Mouse (Mus musculus) MEL (cell line): ENCODE results near the gene Zfp593.

Source experiments
- EP300 ChIP-seq, 2 experiments: IDR thresholded peaks; 2 replicates each; pipeline ENCODE4 v1.6.1; 2011; ENCODE audit warnings: improper control_type of control experiment in 2 of 2, low read length in 2 of 2, low read depth in 1 of 2, mild to moderate bottlenecking in 1 of 2
- GATA1 ChIP-seq: IDR thresholded peaks from 2 replicates; pipeline ENCODE4 v1.6.1; 2011; ENCODE audit warnings: low read depth, low read length, improper control_type of control experiment
- MYC ChIP-seq: IDR thresholded peaks from 2 replicates; pipeline ENCODE4 v1.6.1; 2011; ENCODE audit warnings: low read depth, mild to moderate bottlenecking, low read length, improper control_type of control experiment, moderate library complexity
- POLR2A ChIP-seq, 2 experiments: IDR thresholded peaks; 2 replicates each; pipeline ENCODE4 v1.6.1; 2011 to 2012; ENCODE audit warnings: low read length in 2 of 2, mild to moderate bottlenecking in 2 of 2, control low read depth in 1 of 2, improper control_type of control experiment in 1 of 2, low read depth in 1 of 2, moderate library complexity in 1 of 2; ENCODE audit not compliant: control insufficient read depth in 1 of 2, insufficient read depth in 1 of 2, poor library complexity in 1 of 2
- ZC3H11A ChIP-seq: IDR thresholded peaks from 2 replicates; pipeline ENCODE4 v1.6.1; 2012; ENCODE audit warnings: low read depth, mild to moderate bottlenecking, inconsistent platforms, low read length, improper control_type of control experiment
- ZKSCAN1 ChIP-seq: IDR thresholded peaks from 2 replicates; pipeline ENCODE4 v1.6.1; 2012; ENCODE audit warnings: low read depth, mild to moderate bottlenecking, inconsistent platforms, low read length, improper control_type of control experiment, moderate library complexity

GRCm38 (mm10) chr4:134293692-134294163 lies 48.3 kb upstream of the Zfp593 start:
- TF ChIP-seq EP300 (IDR thresholded peaks at IDR 0.05; ENCODE audit: low read depth in 1 of 2, low read length in 2 of 2) (no peak), GATA1 (no peak), MYC (no peak), ZC3H11A (no peak), ZKSCAN1 (no peak), POLR2A (IDR thresholded peaks at IDR 0.05; ENCODE audit: control insufficient read depth in 1 of 2, insufficient read depth in 1 of 2, low read depth in 1 of 2, low read length in 2 of 2, poor library complexity in 1 of 2) (no peak)
